Mouse (Mus musculus): ENCODE data around the gene Vmn1r73.

Gene Vmn1r73

GRCm38 (mm10) chr7:11729966-11730365, at the start of gene Vmn1r73:
Vmn1r73 (plus strand) TSS chr7:11730266.
- DNase-seq = no peak

Data from kidney, postnatal 10 days (tissue).